Mouse (Mus musculus) adrenal gland, postnatal 10 days (tissue): ENCODE results near the gene Blmh. TPM values are rescaled to one million over a fixed set of nuclear protein-coding genes. Genes with fewer than 3 reads are reported as not detected.

Source experiments
- DNase-seq: peaks from one replicate; pipeline ENCODE4 v3.0.0; 2021; ENCODE audit warnings: mixed read lengths
- long read RNA-seq, 2 experiments: library from polyadenylated mRNA; stranded (forward); transcript quantifications; one replicate each; pipeline ENCODE4 v2.0.0; 2021
- total RNA-seq, 2 experiments: library from RNA; stranded (reverse); gene quantifications; 2 replicates each; pipeline ENCODE4 v1.2.3; 2021

Gene Blmh
- 10 to 100 TPM; 60.4 to 67.4 TPM for total RNA-seq
- long read RNA-seq, experiment 1, transcript Blmh-201 (12 exons, 2,497 nt) = major isoform, 99 of 112 reads
- long read RNA-seq, experiment 1, partial matches to known transcripts = 7 of 112 reads
- long read RNA-seq, experiment 1, other reads (novel, unspliced or antisense) = 5 of 112 reads
- long read RNA-seq, experiment 2, transcript Blmh-201 (12 exons, 2,497 nt) = major isoform, 19 of 23 reads
- long read RNA-seq, experiment 2, partial matches to known transcripts = 4 of 23 reads
- long read RNA-seq, experiment 2, other reads (novel, unspliced or antisense) = 0 of 23 reads

- DNase-seq = peak; percentile 28
Observed at GRCm38 (mm10) chr11:76924759-76925236, at the start of gene Blmh. Gene Blmh (plus strand): TSS chr11:76924809.

GRCm38 (mm10) chr11:76879816-76880215 is 44.8 kb upstream of the Blmh start:
- DNase-seq = no peak

GRCm38 (mm10) chr11:76884451-76884850 is 40.2 kb upstream of the Blmh start:
- DNase-seq = no peak

GRCm38 (mm10) chr11:76889339-76890164 is 35.1 kb upstream of the Blmh start:
- peak; percentile 56 for DNase-seq

- no peak for DNase-seq
Observed at GRCm38 (mm10) chr11:76891171-76891570, 33.4 kb upstream of the Blmh start.

GRCm38 (mm10) chr11:76891738-76892349 is 32.8 kb upstream of the Blmh start:
- no peak for DNase-seq

GRCm38 (mm10) chr11:76892972-76893371 is 31.6 kb upstream of the Blmh start:
- DNase-seq = no peak

GRCm38 (mm10) chr11:76893570-76893969 is 31.0 kb upstream of the Blmh start:
- peak; percentile 49 for DNase-seq

GRCm38 (mm10) chr11:76894240-76894639 is 30.4 kb upstream of the Blmh start:
- peak; percentile 71 for DNase-seq

- no peak for DNase-seq
Observed at GRCm38 (mm10) chr11:76896360-76896759, 28.2 kb upstream of the Blmh start.

GRCm38 (mm10) chr11:76897126-76897525 is 27.5 kb upstream of the Blmh start:
- DNase-seq = no peak

GRCm38 (mm10) chr11:76897871-76898270 is 26.7 kb upstream of the Blmh start:
- DNase-seq = no peak

- no peak for DNase-seq
Observed at GRCm38 (mm10) chr11:76898751-76899150, 25.9 kb upstream of the Blmh start.

- peak; percentile 71 for DNase-seq
Observed at GRCm38 (mm10) chr11:76899758-76900738, 24.6 kb upstream of the Blmh start.

- DNase-seq = no peak
Observed at GRCm38 (mm10) chr11:76901579-76902361, 22.8 kb upstream of the Blmh start, which contains the start of gene Tmigd1. Gene Tmigd1 (plus strand): TSS chr11:76902159.

GRCm38 (mm10) chr11:76904340-76904739 is 20.3 kb upstream of the Blmh start:
- DNase-seq = no peak

GRCm38 (mm10) chr11:76908651-76909050 is 16.0 kb upstream of the Blmh start:
- DNase-seq = no peak

GRCm38 (mm10) chr11:76911325-76912054 is 13.1 kb upstream of the Blmh start:
- DNase-seq = no peak

- DNase-seq = no peak
Observed at GRCm38 (mm10) chr11:76912055-76912395, 12.6 kb upstream of the Blmh start.

- DNase-seq = no peak
Observed at GRCm38 (mm10) chr11:76914366-76914765, 10.2 kb upstream of the Blmh start.
